Mouse (Mus musculus) CH12.LX (cell line): ENCODE results near the gene Pdcd2.
A peak's percentile ranks its signal among the peaks of the same experiment; 100 is the strongest.

Experiments
- CTCF ChIP-seq, 2 experiments: IDR thresholded peaks in 1 of 2; conservative IDR thresholded peaks in 1 of 2; 2 replicates each; pipeline ENCODE4 v1.5.1; 2011 to 2012; ENCODE audit warnings: low read depth in 2 of 2, low read length in 2 of 2, improper control_type of control experiment in 1 of 2, inconsistent platforms in 1 of 2, mild to moderate bottlenecking in 1 of 2, moderate library complexity in 1 of 2
- IRF4 ChIP-seq: IDR thresholded peaks from 2 replicates; pipeline ENCODE4 v1.6.1; 2014; ENCODE audit warnings: low read depth, mild to moderate bottlenecking, inconsistent platforms, low read length, improper control_type of control experiment
- JUND ChIP-seq: conservative IDR thresholded peaks from 2 replicates; pipeline ENCODE4 v1.6.1; 2011; ENCODE audit warnings: low read depth, low read length, improper control_type of control experiment
- RAD21 ChIP-seq: IDR thresholded peaks from 2 replicates; pipeline ENCODE4 v1.6.1; 2011; ENCODE audit warnings: low read depth, mild to moderate bottlenecking, low read length, improper control_type of control experiment, moderate library complexity

GRCm38 (mm10) chr17:15535943-15536342 lies 8.8 kb upstream of the Pdcd2 start:
- TF ChIP-seq CTCF (conservative IDR thresholded peaks at IDR 0.05 in 1 of 2, IDR thresholded peaks at IDR 0.05 in 1 of 2; ENCODE audit: low read depth in 2 of 2, low read length in 2 of 2) (no peak), JUND (no peak), RAD21 (no peak), IRF4 (0 out of 2 replicates have a peak, but pooled peaks have one; percentile 1)
